Mouse (Mus musculus) hindbrain, embryonic 12.5 days (tissue): ENCODE data around the gene Ksr2. TPM values are rescaled to one million over a fixed set of nuclear protein-coding genes. Genes with fewer than 3 reads are reported as not detected.
"Not testable (repeated sequence)": the region's sequence is repeated elsewhere in the genome, so short reads cannot be mapped to it uniquely, and the experiment has no call there.

Experiments used
- ATAC-seq: fragments of 200-750 bp; cut with Nextera tagmentation; 2 replicates; pipeline ENCODE4 v1.8.0; 2017; ENCODE audit warnings: moderate TSS enrichment; ENCODE audit not compliant: low FRiP score
- H3K27ac ChIP-seq: fragments of 300-500 bp; sonication (generic); 2 replicates; pipeline ENCODE4 v1.5.1; 2016; ENCODE audit warnings: mild to moderate bottlenecking
- H3K27me3 ChIP-seq: fragments of 300-500 bp; sonication (generic); 2 replicates; pipeline ENCODE4 v1.6.1; 2016; ENCODE audit warnings: mild to moderate bottlenecking
- H3K36me3 ChIP-seq: fragments of 300-500 bp; sonication (generic); 2 replicates; pipeline ENCODE4 v1.6.1; 2016; ENCODE audit warnings: mild to moderate bottlenecking
- H3K4me1 ChIP-seq: fragments of 300-500 bp; sonication (generic); 2 replicates; pipeline ENCODE4 v1.6.1; 2016
- H3K4me2 ChIP-seq: fragments of 300-500 bp; sonication (generic); replicated peaks from 2 replicates; pipeline ENCODE4 v1.6.1; 2016; ENCODE audit warnings: mild to moderate bottlenecking
- H3K4me3 ChIP-seq: fragments of 300-500 bp; sonication (generic); 2 replicates; pipeline ENCODE4 v1.5.1; 2016; ENCODE audit warnings: mild to moderate bottlenecking
- H3K9ac ChIP-seq: fragments of 300-500 bp; sonication (generic); 2 replicates; pipeline ENCODE4 v1.6.1; 2016; ENCODE audit warnings: mild to moderate bottlenecking, moderate library complexity
- H3K9me3 ChIP-seq: fragments of 300-500 bp; sonication (generic); replicated peaks from 2 replicates; pipeline ENCODE4 v1.6.1; 2016; ENCODE audit warnings: mild to moderate bottlenecking
- WGBS: fragments of 180-500 bp; shearing (Covaris S2); methylation state at CpG from one replicate; pipeline ENCODE4 v1.1.7; 2016; 5-methylcytosine and 5-hydroxymethylcytosine counted together
- polyA plus RNA-seq: library from polyadenylated mRNA; unstranded; fragments of >200 nt; fragmentation: Nextera tagmentation; extraction: Ambion mirVana; gene quantifications from 2 replicates; pipeline ENCODE4 v1.2.1, GENCODE M21; 2016

Ksr2 gene
- polyA plus RNA-seq, 1 experiment from 2014 or later: 4.4 TPM

DNA sequence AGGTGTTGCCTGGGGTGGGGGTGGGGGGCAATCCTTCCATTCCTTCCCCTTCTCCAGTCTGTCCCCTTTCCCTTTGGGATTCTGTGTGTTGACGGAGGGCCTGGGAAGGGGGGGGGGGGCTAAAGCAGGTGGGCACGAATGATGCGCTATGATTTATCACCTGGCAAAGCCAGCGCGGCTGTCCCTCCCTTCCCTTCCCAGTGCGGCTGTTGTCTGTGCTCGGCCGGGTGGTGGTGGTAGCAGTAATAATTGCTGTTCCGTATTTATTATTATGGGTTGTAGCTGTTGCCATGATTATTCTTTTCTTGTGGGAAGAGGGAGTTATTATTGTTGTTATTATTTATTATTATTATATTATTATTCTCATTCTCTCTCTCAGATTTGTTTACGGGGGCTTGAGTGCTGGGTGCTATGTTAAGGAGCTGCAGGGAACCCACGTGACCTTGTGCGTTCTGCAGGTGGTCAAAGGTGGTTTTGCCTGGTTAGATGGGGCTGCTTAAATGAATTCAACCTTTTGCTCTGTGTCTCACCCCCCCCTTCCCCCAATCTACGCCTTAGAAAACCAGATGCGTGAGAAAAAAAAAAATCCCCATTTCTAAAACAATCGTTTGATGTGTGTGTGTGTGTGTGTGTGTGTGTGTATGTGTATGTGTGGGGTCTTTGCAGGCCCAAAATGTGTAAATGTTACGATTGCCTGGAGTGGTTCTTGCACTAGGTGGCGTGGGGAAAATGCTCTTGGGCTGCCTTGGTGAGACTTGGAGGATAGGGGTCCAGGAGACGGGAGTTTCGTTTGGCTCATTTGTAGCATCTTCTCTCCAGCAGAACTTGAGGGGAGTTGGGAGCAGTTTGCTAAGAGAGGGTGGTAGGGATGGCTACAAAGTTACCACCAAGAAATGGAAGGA, 1.5 kb downstream of the Ksr2 start:
- Histone ChIP-seq H3K4me3 (peak overlapping the region; percentile 73), H3K27ac (peak overlapping the region; percentile 92; the same call in 1 of the 2 replicates), H3K4me2 (peak overlapping the region; percentile 86), H3K9me3 (no peaks in the 10 kb centered on the region), H3K9ac (peak overlapping the region; percentile 79), H3K27me3 (peaks cover 33% of the 10 kb centered on the region), H3K36me3 (no peaks in the 10 kb centered on the region), H3K4me1 (peaks cover 22% of the 10 kb centered on the region)
- WGBS: 28% methylated on average over 16 of the region's 19 CpGs
- ATAC-seq: no peak

DNA sequence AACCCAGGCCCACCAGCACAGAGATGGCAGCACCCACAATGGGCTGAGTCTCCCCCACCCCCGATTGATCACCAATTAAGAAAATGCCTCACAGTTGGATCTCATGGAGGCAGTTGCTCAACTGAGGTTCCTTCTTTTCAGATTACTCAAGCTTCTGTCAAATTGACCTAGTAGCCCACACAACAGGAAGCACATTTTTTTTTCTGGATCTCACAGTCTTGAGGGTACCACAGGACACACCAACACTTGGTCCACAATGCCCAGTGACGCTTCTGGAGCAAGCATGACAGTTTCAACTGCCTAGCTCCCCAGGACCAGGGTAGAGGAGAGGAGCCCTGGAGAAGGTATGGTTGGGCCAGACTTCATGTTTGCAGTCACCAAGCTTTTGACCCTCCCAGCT, 3.6 kb downstream of the Ksr2 start:
- no peaks in the 10 kb centered on the region for H3K36me3 ChIP-seq
- ATAC-seq: no peak
- H3K4me1 ChIP-seq: peaks cover 22% of the 10 kb centered on the region
- WGBS: 76% methylated on average over 2 of the region's 2 CpGs
- no peak overlapping the region for H3K9ac ChIP-seq
- peaks cover 27% of the 10 kb centered on the region for H3K27me3 ChIP-seq
- no peak overlapping the region for H3K4me3 ChIP-seq
- H3K27ac ChIP-seq: no peak overlapping the region
- no peaks in the 10 kb centered on the region for H3K9me3 ChIP-seq
- no peak overlapping the region for H3K4me2 ChIP-seq

DNA sequence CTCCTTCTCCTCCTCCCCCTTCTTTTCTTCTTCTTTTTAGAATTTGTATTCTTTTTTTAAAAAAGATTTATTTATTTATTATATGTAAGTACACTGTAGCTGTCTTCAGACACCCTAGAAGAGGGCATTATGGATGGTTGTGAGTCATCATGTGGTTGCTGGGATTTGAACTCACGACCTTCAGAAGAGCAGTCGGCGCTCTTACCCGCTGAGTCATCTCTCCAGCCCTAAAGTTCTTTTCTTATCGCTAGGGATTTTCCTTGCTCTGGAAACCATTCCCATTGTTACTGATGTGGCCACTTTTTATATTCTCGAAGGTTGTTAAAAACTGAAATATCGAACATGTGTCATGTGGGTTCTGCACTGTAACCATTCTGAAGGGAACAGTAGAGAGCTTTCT, 19.7 kb downstream of the Ksr2 start:
- not testable (repeated sequence) for H3K9me3 ChIP-seq, H3K27ac ChIP-seq, H3K4me1 ChIP-seq, H3K9ac ChIP-seq, ATAC-seq, H3K27me3 ChIP-seq, H3K4me2 ChIP-seq, H3K36me3 ChIP-seq, H3K4me3 ChIP-seq
- 94% methylated on average over 7 of the region's 7 CpGs for WGBS

DNA sequence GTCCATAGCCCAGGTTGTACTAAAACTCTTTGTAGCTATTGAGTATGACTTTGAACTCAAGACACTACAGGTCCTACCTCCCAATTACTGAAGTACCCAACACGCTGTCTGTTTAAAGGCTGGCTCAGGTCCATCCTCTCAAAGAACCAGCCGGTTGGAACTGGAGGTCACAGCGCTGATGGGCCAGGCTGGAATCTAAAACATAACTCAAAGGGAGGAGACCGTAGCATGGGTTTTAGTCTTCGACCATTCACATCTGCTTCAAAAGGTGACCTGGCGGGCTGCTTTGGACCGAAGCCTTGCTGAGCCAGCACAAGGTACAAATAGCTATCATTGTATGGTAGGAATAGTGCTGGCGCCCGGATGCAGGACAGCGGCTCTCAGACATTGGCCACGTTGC, 26.5 kb downstream of the Ksr2 start:
- Histone ChIP-seq H3K4me1 (peaks cover 14% of the 10 kb centered on the region), H3K36me3 (no peaks in the 10 kb centered on the region), H3K4me2 (no peak overlapping the region), H3K27ac (peak overlapping the region; percentile 79; the same call in 1 of the 2 replicates), H3K4me3 (no peak overlapping the region), H3K9ac (no peak overlapping the region), H3K9me3 (no peaks in the 10 kb centered on the region), H3K27me3 (no peaks in the 10 kb centered on the region)
- 85% methylated on average over 11 of the region's 11 CpGs for WGBS
- no peak for ATAC-seq

DNA sequence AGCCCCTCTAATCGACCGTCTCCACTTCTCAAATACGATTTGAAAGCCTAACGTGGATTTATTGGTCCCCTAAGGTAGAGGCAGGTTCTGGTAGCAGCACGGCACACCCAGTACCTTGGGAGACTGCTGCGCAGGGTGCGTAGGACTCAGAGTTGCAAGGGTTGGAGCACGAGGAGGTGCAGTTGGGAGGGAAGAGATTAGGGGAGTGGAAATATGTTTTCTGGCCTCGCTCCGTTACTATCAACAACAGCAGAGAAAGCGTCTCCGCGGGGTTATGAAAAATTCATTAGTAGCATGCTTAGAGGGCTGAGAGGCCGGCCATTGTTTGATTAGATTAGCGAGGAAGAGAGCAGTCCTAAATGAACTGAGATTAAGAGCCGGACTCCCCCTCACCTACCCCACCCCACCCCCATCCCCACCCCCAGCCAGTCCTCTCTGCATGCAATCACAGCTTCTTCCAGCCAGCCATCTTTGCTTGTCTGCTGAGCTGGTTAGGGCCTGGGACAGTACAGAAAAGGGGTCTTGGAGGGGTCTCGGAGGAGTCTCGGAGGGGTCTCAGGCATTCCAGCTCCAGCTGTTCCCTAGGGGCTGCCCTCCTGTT, 27.5 kb downstream of the Ksr2 start:
- Histone ChIP-seq H3K4me3 (no peak overlapping the region), H3K4me2 (peak overlapping the region; percentile 35), H3K9me3 (no peaks in the 10 kb centered on the region), H3K36me3 (no peaks in the 10 kb centered on the region), H3K27me3 (no peaks in the 10 kb centered on the region), H3K9ac (0 out of 2 replicates have a peak overlapping the region, but pooled peaks have one; percentile 8), H3K27ac (peak overlapping the region; percentile 79), H3K4me1 (peaks cover 14% of the 10 kb centered on the region)
- 32% methylated on average over 18 of the region's 18 CpGs for WGBS
- ATAC-seq: peak; percentile 77

DNA sequence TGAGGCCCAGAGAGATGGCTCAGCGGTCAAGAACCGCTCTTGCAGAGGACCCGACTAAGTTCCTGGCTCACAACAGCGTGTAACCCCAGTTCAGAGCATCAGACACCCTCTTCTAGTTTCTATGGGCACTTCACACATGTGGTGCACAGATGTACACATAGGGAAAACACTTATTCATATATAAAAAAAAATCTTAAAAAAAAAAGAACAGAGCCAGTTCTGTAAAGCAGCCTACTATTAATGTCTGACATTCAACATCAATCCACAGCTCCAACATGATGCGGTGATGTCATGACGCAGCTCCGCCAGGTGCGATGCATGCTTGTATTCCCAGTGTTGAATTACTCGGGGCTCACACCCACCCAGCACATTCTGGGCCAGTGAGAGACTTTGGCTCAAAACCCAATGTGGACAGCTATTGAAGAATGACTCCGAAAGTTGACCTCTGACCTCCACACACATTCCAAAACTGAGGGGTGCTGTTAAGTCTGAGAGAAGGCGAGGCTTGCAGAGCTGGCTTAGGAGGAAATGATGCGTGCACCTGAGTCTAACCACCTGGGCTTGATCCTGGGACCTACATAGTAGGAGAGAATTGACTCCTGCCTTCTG, 28.5 kb downstream of the Ksr2 start:
- 0 out of 2 replicates have a peak overlapping the region, but pooled peaks have one; percentile 8 for H3K9ac ChIP-seq
- peak overlapping the region; percentile 79 for H3K27ac ChIP-seq
- H3K9me3 ChIP-seq: no peaks in the 10 kb centered on the region
- H3K4me3 ChIP-seq: no peak overlapping the region
- 80% methylated on average over 12 of the region's 12 CpGs for WGBS
- H3K4me1 ChIP-seq: peaks cover 14% of the 10 kb centered on the region
- H3K27me3 ChIP-seq: no peaks in the 10 kb centered on the region
- no peaks in the 10 kb centered on the region for H3K36me3 ChIP-seq
- ATAC-seq: no peak
- H3K4me2 ChIP-seq: no peak overlapping the region

DNA sequence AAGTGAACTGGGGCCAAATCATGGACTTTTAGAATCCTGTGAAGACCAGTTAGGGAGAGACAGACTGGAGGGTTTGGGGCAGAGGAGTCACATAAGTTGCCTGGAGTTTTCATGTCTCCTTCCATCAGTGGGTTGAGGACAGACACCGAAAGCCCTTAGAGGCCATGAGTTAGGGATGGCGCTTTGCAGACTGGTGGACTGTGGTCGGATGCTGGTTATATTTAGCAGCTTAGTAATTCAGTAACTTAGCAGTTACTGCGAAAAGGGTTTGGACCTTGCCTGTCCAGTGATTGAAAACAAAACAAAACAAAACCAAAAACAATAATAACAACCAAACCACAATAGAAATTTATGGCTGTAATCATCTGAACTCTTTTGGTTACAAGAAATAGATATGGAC, 29.3 kb downstream of the Ksr2 start:
- Histone ChIP-seq H3K4me1 (peaks cover 14% of the 10 kb centered on the region), H3K36me3 (no peaks in the 10 kb centered on the region), H3K27ac (no peak overlapping the region), H3K9me3 (no peaks in the 10 kb centered on the region), H3K9ac (no peak overlapping the region), H3K4me2 (no peak overlapping the region), H3K4me3 (no peak overlapping the region), H3K27me3 (no peaks in the 10 kb centered on the region)
- 94% methylated on average over 4 of the region's 4 CpGs for WGBS
- no peak for ATAC-seq

DNA sequence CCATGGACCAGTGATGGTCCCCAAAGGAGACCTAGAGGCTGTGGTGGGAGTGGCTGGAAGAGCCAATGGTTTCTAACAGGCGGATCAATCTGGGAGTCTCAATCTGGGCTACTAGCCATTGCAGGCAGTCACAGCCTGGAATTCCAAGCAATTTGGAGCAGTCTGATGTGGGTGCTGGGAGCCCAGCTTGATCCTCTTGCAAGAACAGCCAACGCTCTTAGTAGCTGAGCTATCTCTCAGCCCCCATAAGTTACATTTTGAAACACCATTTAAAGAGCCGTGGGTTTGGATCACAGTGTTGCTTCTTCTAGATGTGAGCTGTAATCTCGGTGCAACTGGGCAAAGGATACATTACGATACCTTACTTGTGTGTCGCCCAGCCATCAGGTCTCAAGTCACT, 30.1 kb downstream of the Ksr2 start:
- Histone ChIP-seq H3K36me3 (no peaks in the 10 kb centered on the region), H3K4me3 (no peak overlapping the region), H3K27ac (no peak overlapping the region), H3K4me2 (no peak overlapping the region), H3K9ac (no peak overlapping the region), H3K9me3 (no peaks in the 10 kb centered on the region), H3K4me1 (peaks cover 14% of the 10 kb centered on the region), H3K27me3 (no peaks in the 10 kb centered on the region)
- no peak for ATAC-seq
- WGBS: 91% methylated on average over 6 of the region's 6 CpGs

DNA sequence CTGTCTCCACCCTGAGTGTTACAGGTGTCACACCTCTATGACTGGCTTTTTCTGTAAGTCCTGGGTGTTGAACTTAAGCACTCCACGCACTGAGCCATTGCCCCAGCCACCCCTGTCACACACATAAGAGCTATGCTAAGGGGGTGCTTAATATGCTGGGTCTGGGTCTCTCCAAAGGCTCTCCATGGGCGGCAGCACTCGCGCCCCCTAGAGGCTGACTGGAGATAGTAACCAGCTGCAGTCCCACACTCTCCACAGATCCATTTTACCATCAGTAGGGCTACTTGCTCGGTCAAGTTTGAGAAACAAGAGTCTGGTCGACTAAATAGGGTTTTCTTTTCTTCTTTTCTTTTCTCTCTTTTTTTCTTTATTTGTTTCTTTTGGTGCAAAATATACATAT, 33.9 kb downstream of the Ksr2 start:
- 46% methylated on average over 6 of the region's 6 CpGs for WGBS
- Histone ChIP-seq H3K36me3 (no peaks in the 10 kb centered on the region), H3K27ac (no peak overlapping the region), H3K4me1 (peaks cover 4% of the 10 kb centered on the region; the same call in 1 of the 2 replicates), H3K9ac (no peak overlapping the region), H3K9me3 (no peaks in the 10 kb centered on the region), H3K4me3 (no peak overlapping the region), H3K27me3 (no peaks in the 10 kb centered on the region), H3K4me2 (no peak overlapping the region)
- ATAC-seq: no peak

DNA sequence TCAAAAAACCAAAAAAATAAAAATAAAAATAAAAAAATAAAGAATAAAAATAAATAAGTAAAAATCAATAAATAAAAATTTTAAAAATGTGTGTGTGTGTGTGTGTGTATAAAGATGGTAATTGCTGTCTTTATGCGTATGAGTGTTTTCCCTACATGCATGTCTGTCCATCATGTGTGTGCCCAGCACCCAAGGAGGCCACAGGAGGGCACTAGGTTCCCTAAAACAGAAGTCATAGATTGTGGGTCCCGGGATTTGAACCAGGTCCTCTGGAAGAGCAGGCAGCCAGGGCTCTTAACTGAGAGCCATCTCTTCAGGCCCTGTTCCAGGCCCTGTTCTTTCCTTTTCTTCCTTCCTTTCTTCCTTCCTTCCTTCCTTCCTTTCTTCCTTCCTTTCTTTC, 38.2 kb downstream of the Ksr2 start:
- Histone ChIP-seq H3K27ac (no peak overlapping the region), H3K4me1 (peaks cover 4% of the 10 kb centered on the region), H3K36me3 (no peaks in the 10 kb centered on the region), H3K9me3 (no peaks in the 10 kb centered on the region), H3K4me3 (no peak overlapping the region), H3K9ac (no peak overlapping the region), H3K27me3 (no peaks in the 10 kb centered on the region), H3K4me2 (no peak overlapping the region)
- ATAC-seq: no peak
- WGBS: 96% methylated on average over 2 of the region's 2 CpGs

DNA sequence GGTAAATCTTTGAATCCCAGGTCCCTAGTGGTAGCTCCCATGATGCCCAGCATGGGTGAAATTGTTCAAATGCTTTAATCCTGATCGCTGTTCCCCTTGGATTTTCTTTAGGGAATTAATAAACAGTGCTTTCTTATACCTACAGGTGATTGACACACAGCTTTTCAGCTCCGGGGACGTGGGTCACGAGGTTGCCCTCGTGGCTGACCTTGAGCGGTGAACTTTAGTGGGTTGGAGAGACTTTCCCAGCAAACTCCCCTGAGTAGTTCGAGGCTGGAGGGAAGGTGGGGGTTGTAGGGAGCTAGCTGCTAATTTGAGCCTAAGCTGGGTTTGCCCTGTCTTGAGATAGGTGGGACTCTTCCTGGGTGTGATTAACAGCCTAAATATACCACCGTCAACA, 41.7 kb downstream of the Ksr2 start:
- Histone ChIP-seq H3K4me3 (no peak overlapping the region), H3K27ac (no peak overlapping the region), H3K9ac (no peak overlapping the region), H3K36me3 (no peaks in the 10 kb centered on the region), H3K27me3 (no peaks in the 10 kb centered on the region), H3K4me2 (no peak overlapping the region), H3K4me1 (peaks cover 9% of the 10 kb centered on the region), H3K9me3 (0 out of 2 replicates have a peak, but pooled peaks cover under 1% of the 10 kb centered on the region)
- 45% methylated on average over 8 of the region's 8 CpGs for WGBS
- ATAC-seq: no peak

DNA sequence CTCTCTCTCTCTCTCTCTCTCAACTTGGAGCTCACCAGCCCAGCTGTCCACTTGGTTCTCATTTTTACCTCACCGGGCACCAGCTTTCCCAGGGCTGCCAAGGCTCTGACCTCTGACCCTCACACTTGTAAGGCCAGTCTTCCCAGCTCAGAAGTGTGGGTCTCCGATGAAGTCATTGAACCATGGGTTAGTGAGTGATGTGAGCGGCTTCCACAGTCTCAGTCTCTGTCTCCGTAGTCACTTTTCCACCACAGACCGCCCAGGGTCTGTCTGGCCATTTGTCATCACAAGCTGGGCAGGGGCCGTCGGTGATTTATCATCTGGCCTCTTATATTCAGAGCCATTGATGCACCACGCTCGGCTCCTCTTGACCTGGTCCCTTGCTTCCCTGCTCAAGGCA, 43.3 kb downstream of the Ksr2 start:
- peak overlapping the region; percentile 1; the same call in 1 of the 2 replicates for H3K27ac ChIP-seq
- H3K9ac ChIP-seq: no peak overlapping the region
- H3K4me3 ChIP-seq: no peak overlapping the region
- WGBS: 28% methylated on average over 9 of the region's 9 CpGs
- H3K36me3 ChIP-seq: no peaks in the 10 kb centered on the region
- peaks cover 9% of the 10 kb centered on the region for H3K4me1 ChIP-seq
- no peak overlapping the region for H3K4me2 ChIP-seq
- H3K9me3 ChIP-seq: peaks cover 8% of the 10 kb centered on the region; the same call in 1 of the 2 replicates
- no peak for ATAC-seq
- H3K27me3 ChIP-seq: no peaks in the 10 kb centered on the region
